Mouse (Mus musculus) embryonic facial prominence, embryonic 11.5 days (tissue): ENCODE data around the gene Mast4. TPM values are rescaled to one million over a fixed set of nuclear protein-coding genes. Genes with fewer than 3 reads are reported as not detected.
A peak's percentile ranks its signal among the peaks of the same experiment; 100 is the strongest.

Source experiments
- ATAC-seq: fragments of 200-750 bp; cut with Nextera tagmentation; replicated peaks from 2 replicates; pipeline ENCODE4 v1.8.0; 2017; ENCODE audit warnings: low read depth; ENCODE audit not compliant: insufficient number of reproducible peaks, low FRiP score, low TSS enrichment
- DNase-seq: peaks from one replicate; pipeline ENCODE4 v3.0.0-alpha.2; 2015; ENCODE audit warnings: low spot score
- H3K27ac ChIP-seq: fragments of 300-500 bp; sonication (generic); replicated peaks from 2 replicates; pipeline ENCODE4 v1.5.1; 2014; ENCODE audit warnings: mild to moderate bottlenecking, low read depth, low read length, control low read depth
- H3K27me3 ChIP-seq: fragments of 300-500 bp; sonication (generic); 2 replicates; pipeline ENCODE4 v1.6.1; 2014; ENCODE audit warnings: mild to moderate bottlenecking, low read length, moderate library complexity, mixed read lengths; ENCODE audit not compliant: control insufficient read depth, insufficient read depth
- H3K36me3 ChIP-seq: fragments of 300-500 bp; sonication (generic); replicated peaks from 2 replicates; pipeline ENCODE4 v1.6.1; 2014; ENCODE audit warnings: low read depth, mild to moderate bottlenecking, low read length, moderate library complexity, mixed read lengths; ENCODE audit not compliant: control insufficient read depth, insufficient read depth
- H3K4me1 ChIP-seq: fragments of 300-500 bp; sonication (generic); 2 replicates; pipeline ENCODE4 v1.6.1; 2014; ENCODE audit warnings: low read length, mixed read lengths; ENCODE audit not compliant: control insufficient read depth, insufficient read depth
- H3K4me2 ChIP-seq: fragments of 300-500 bp; sonication (generic); 2 replicates; pipeline ENCODE4 v1.6.1; 2014; ENCODE audit warnings: low read depth, mild to moderate bottlenecking, control low read depth, low read length, moderate library complexity
- H3K4me3 ChIP-seq: fragments of 300-500 bp; sonication (generic); 2 replicates; pipeline ENCODE4 v1.5.1; 2014; ENCODE audit warnings: low read depth, low read length, control low read depth
- H3K9ac ChIP-seq: fragments of 300-500 bp; sonication (generic); replicated peaks from 2 replicates; pipeline ENCODE4 v1.6.1; 2014; ENCODE audit warnings: mild to moderate bottlenecking, control low read depth, low read length
- H3K9me3 ChIP-seq: fragments of 300-500 bp; sonication (generic); replicated peaks from 2 replicates; pipeline ENCODE4 v1.6.1; 2016; ENCODE audit warnings: mild to moderate bottlenecking, low read length, inconsistent platforms, mixed read lengths; ENCODE audit not compliant: control insufficient read depth
- WGBS: fragments of 180-500 bp; shearing (Covaris S2); extraction: QIAGEN DNeasy Blood & Tissue Kit; methylation state at CpG from one replicate; pipeline ENCODE4 v1.1.7; 2014; 5-methylcytosine and 5-hydroxymethylcytosine counted together
- polyA plus RNA-seq: library from polyadenylated mRNA; unstranded; fragments of >200 nt; fragmentation: Nextera tagmentation; extraction: Ambion mirVana; gene quantifications from 2 replicates; pipeline ENCODE4 v1.2.1, GENCODE M21; 2014

Gene Mast4
- polyA plus RNA-seq, 1 experiment from 2014 or later = 17.1 TPM

DNA sequence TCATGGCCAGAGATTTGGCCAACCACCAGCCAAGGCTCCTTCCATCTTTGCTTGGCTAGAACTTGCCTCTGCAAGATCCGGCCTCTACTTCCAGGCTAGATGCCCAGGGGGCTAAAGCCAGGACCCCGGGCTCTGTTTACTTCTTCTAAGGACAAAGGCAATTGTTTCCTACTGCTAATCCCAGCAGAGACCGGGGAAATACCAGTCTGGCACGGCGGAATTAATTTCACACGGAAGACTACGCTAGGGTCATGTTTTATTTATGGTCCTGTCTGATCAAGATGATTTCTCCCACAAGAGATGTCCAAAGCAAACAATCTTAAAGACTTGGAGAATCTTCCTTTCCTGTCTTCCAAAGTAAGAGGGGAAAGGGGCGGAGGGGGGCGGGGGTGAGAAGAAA is 1.6 kb downstream of the Mast4 start:
- no peaks in the 10 kb centered on the region for H3K36me3 ChIP-seq
- peak overlapping the region; percentile 93; the same call in 1 of the 2 replicates for H3K4me2 ChIP-seq

DNA sequence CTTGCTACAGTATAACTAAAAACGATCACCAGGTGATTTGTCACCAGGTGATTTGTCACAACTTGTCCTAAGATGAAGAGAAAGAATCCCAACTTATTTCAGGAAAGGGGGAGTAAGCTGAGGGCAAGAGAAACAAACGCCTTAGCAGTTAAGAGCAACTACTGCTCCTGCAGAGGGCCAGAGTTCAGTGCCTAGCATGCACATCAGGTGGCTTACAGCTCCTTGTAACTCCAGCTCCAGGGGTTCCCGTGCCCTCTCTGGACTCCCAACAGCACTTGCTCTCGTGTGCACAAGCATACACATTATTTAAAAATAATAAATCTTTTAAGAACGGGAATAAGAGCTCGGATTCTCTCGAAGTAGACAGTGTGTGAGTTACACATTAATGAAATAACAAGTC is 3.2 kb downstream of the Mast4 start:
- DNase-seq = no peak
- H3K4me3 ChIP-seq = no peak overlapping the region
- no peak overlapping the region for H3K9ac ChIP-seq
- no peak overlapping the region for H3K27ac ChIP-seq
- H3K27me3 ChIP-seq = peaks cover 22% of the 10 kb centered on the region
- ATAC-seq = no peak
- 67% methylated on average over 7 of the region's 7 CpGs for WGBS
- no peaks in the 10 kb centered on the region for H3K36me3 ChIP-seq
- no peaks in the 10 kb centered on the region for H3K9me3 ChIP-seq
- no peak overlapping the region for H3K4me2 ChIP-seq
- no peaks in the 10 kb centered on the region; the same call in 1 of the 2 replicates for H3K4me1 ChIP-seq

More for the DNA sequence above, 1.6 kb downstream of the Mast4 start:
- ATAC-seq = no peak
- H3K27me3 ChIP-seq = peaks cover 23% of the 10 kb centered on the region
- no peaks in the 10 kb centered on the region; the same call in 1 of the 2 replicates for H3K4me1 ChIP-seq
- 4% methylated on average over 9 of the region's 9 CpGs for WGBS
- peak overlapping the region; percentile 6; the same call in 1 of the 2 replicates for H3K4me3 ChIP-seq
- H3K27ac ChIP-seq = no peak overlapping the region
- H3K9ac ChIP-seq = no peak overlapping the region
- H3K9me3 ChIP-seq = no peaks in the 10 kb centered on the region
- DNase-seq = no peak

DNA sequence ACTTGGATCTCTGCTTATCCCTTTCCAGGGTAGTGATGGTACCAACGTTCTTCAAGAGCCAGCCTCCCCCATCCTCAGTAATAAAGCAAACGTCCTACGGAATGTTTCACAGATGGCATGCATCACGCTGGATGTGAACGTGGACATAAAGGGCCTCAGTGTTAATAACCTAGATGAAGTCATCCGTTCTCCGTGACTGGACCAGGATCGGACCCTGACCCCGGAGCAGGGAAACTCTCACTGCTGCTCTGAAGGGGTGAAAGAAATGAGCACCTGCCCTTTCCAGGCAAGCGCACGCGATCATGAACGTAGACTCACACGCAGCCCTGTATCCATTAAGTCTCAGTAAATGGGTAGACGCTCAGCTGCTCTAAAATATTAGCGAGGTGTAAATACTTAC is 6.0 kb downstream of the Mast4 start:
- WGBS = 78% methylated on average over 16 of the region's 16 CpGs
- Histone ChIP-seq H3K4me2 (no peak overlapping the region), H3K27ac (no peak overlapping the region), H3K4me3 (no peak overlapping the region), H3K9me3 (no peaks in the 10 kb centered on the region), H3K27me3 (peaks cover 8% of the 10 kb centered on the region), H3K36me3 (no peaks in the 10 kb centered on the region), H3K9ac (no peak overlapping the region), H3K4me1 (no peaks in the 10 kb centered on the region)
- no peak for ATAC-seq
- DNase-seq = no peak

DNA sequence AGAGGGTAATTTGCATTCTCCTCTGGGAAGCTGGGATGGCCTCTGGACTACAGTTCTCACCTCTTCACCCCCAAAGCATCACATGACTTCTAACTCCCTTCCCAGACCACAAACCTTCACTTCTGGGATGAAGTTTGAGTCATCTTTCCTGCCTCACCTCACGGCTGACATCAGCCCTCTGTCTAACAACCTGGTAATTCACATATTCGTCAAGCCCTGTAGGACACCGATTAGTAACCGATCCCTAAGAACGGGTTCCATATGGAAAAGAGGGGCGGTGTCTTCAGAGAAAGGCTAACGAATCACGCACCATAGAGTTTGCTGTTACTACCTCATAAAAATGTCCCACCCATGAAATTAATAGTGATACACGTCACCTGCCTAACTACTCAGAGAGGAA is 6.5 kb downstream of the Mast4 start:
- peaks cover 4% of the 10 kb centered on the region; the same call in 1 of the 2 replicates for H3K27me3 ChIP-seq
- no peak overlapping the region for H3K4me2 ChIP-seq
- no peaks in the 10 kb centered on the region for H3K4me1 ChIP-seq
- ATAC-seq (no peak), DNase-seq (no peak)
- no peak overlapping the region for H3K27ac ChIP-seq
- H3K9me3 ChIP-seq = no peaks in the 10 kb centered on the region
- no peak overlapping the region for H3K9ac ChIP-seq
- WGBS = 71% methylated on average over 9 of the region's 9 CpGs
- H3K4me3 ChIP-seq = no peak overlapping the region
- no peaks in the 10 kb centered on the region for H3K36me3 ChIP-seq

DNA sequence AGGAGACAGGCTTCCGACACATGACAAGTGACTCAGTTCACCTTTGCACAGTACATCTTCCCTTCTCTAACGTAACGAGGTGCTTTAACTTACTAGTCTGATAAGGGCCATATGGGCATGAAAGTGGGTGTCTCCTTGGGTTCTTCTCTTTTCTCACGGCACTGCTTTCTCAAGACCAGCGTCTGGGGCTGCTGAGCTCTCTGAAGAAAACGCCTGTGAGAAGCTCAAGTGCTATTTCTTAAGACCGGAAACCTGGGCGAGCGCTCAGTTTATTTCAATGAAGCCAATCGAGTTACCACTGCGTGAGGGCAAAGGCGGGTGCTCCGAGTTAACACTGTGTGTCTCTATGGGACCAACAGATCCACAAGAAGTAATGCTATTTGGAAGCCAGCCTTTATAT is 8.1 kb downstream of the Mast4 start:
- H3K9me3 ChIP-seq = no peaks in the 10 kb centered on the region
- H3K4me3 ChIP-seq = no peak overlapping the region
- H3K27me3 ChIP-seq = no peaks in the 10 kb centered on the region
- 86% methylated on average over 13 of the region's 13 CpGs for WGBS
- H3K4me2 ChIP-seq = no peak overlapping the region
- no peak for ATAC-seq
- no peak overlapping the region for H3K9ac ChIP-seq
- H3K4me1 ChIP-seq = no peaks in the 10 kb centered on the region
- no peak overlapping the region for H3K27ac ChIP-seq
- H3K36me3 ChIP-seq = no peaks in the 10 kb centered on the region
- DNase-seq = no peak

DNA sequence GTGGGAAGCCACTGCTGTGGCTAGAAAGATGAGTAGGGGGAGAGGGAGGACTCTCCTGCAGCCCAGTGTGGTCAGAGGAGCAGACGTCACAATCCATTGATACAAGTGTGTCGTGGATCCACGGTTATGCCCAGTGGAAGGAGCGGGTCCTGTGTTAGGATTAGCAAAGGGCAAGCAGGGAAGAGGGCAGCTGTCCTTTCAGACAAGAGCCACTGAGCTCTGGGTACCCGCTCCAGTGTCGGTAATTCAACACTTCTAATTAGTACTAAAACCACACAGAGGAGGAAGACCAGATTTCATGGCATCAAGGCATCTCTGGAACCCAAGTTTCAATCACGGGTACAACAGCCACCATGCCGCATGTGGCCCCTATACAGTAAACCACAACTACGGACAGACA is 14.4 kb downstream of the Mast4 start:
- WGBS = 80% methylated on average over 9 of the region's 9 CpGs
- Histone ChIP-seq H3K4me1 (no peaks in the 10 kb centered on the region), H3K9ac (no peak overlapping the region), H3K27me3 (no peaks in the 10 kb centered on the region), H3K9me3 (no peaks in the 10 kb centered on the region), H3K27ac (no peak overlapping the region), H3K36me3 (no peaks in the 10 kb centered on the region), H3K4me3 (no peak overlapping the region), H3K4me2 (no peak overlapping the region)
- ATAC-seq = 0 out of 2 replicates have a peak, but pooled peaks have one; percentile 9
- DNase-seq = no peak

DNA sequence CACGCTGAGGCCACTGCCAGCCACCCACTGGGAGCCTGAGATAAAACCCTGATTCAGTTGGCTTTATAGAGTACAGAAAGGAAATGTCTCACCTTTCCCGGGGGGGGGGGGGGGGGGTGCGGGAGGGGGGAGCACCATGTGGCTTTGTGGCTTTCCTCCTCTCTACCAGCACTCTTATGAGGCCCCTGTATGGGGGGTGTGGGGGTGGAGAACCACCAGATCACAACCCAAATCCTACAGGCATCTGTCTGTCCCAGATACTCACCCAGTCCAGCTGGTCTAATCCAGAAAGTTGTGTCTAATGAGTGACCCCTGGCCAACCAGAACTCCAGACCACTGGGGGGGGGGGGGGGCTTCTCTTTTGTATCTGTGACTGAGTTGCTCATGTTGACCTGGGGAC is 15.0 kb downstream of the Mast4 start:
- DNase-seq (no peak), ATAC-seq (0 out of 2 replicates have a peak, but pooled peaks have one; percentile 9)
- WGBS = 30% methylated on average over 3 of the region's 3 CpGs
- no peaks in the 10 kb centered on the region for H3K36me3 ChIP-seq
- H3K4me2 ChIP-seq = no peak overlapping the region
- H3K4me3 ChIP-seq = no peak overlapping the region
- no peaks in the 10 kb centered on the region for H3K4me1 ChIP-seq
- no peaks in the 10 kb centered on the region for H3K27me3 ChIP-seq
- no peaks in the 10 kb centered on the region for H3K9me3 ChIP-seq
- no peak overlapping the region for H3K9ac ChIP-seq
- no peak overlapping the region for H3K27ac ChIP-seq

DNA sequence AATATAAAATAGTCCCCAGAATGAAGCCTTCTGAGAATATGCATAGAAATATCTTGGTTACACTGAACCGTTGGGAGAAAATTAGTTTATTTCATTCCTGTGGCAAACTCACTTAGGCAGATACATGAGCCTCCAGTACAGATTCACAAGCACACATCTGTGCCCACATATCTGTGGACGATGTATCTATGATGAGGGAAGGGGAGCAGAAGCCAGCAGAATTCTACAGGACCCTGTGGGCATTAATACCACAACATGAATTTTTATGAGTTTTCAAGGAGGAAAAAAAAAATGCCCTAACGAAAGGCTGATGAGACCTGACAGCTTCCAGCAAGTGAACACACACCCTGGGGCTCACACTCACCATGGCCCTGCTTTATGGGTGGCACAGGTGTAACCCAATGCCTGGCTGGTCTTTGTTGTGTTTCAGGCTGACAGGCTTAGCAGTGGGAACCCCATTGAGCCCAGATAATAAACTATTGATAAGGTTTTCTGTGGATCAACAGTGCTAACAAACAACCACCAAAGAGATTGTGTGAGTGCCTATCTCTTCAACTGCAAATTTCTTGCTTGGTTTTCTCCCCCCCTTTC is 17.4 kb downstream of the Mast4 start:
- no peak overlapping the region for H3K4me3 ChIP-seq
- H3K27me3 ChIP-seq = no peaks in the 10 kb centered on the region
- H3K9me3 ChIP-seq = no peaks in the 10 kb centered on the region
- H3K9ac ChIP-seq = no peak overlapping the region
- no peak overlapping the region for H3K4me2 ChIP-seq
- ATAC-seq (no peak), DNase-seq (no peak)
- WGBS = 53% methylated on average over 3 of the region's 3 CpGs
- H3K36me3 ChIP-seq = no peaks in the 10 kb centered on the region
- no peak overlapping the region for H3K27ac ChIP-seq
- no peaks in the 10 kb centered on the region for H3K4me1 ChIP-seq
